Mouse (Mus musculus) kidney, embryonic 16.5 days (tissue): ENCODE measurements around the gene Lenep. TPM values are rescaled to one million over a fixed set of nuclear protein-coding genes. Genes with fewer than 3 reads are reported as not detected.

Experiments
- ATAC-seq: fragments of 200-750 bp; cut with Nextera tagmentation; 2 replicates; pipeline ENCODE4 v1.8.0; 2017; ENCODE audit warnings: moderate TSS enrichment; ENCODE audit not compliant: low FRiP score, low TSS enrichment
- H3K27ac ChIP-seq: fragments of 300-500 bp; sonication (generic); 2 replicates; pipeline ENCODE4 v1.5.1; 2014; ENCODE audit warnings: low read length
- H3K27me3 ChIP-seq: fragments of 300-500 bp; sonication (generic); 2 replicates; pipeline ENCODE4 v1.6.1; 2014; ENCODE audit warnings: low read length, control low read depth, mixed read lengths; ENCODE audit not compliant: insufficient read depth
- H3K36me3 ChIP-seq: fragments of 300-500 bp; sonication (generic); 2 replicates; pipeline ENCODE4 v1.6.1; 2014; ENCODE audit warnings: low read length, control low read depth, mixed read lengths; ENCODE audit not compliant: insufficient read depth
- H3K4me1 ChIP-seq: fragments of 300-500 bp; sonication (generic); 2 replicates; pipeline ENCODE4 v1.6.1; 2014; ENCODE audit warnings: low read length, control low read depth, mixed read lengths; ENCODE audit not compliant: insufficient read depth
- H3K4me2 ChIP-seq: fragments of 300-500 bp; sonication (generic); replicated peaks from 2 replicates; pipeline ENCODE4 v1.6.1; 2014; ENCODE audit warnings: low read depth, low read length
- H3K4me3 ChIP-seq: fragments of 300-500 bp; sonication (generic); 2 replicates; pipeline ENCODE4 v1.5.1; 2014; ENCODE audit warnings: mild to moderate bottlenecking, low read length
- H3K9ac ChIP-seq: fragments of 300-500 bp; sonication (generic); replicated peaks from 2 replicates; pipeline ENCODE4 v1.6.1; 2014; ENCODE audit warnings: low read length
- H3K9me3 ChIP-seq: fragments of 300-500 bp; sonication (generic); 2 replicates; pipeline ENCODE4 v1.6.1; 2016; ENCODE audit warnings: low read length, control low read depth
- WGBS: fragments of 180-500 bp; shearing (Covaris S2); extraction: QIAGEN DNeasy Blood & Tissue Kit; methylation state at CpG from one replicate; pipeline ENCODE4 v1.1.7; 2014; 5-methylcytosine and 5-hydroxymethylcytosine counted together
- polyA plus RNA-seq: library from polyadenylated mRNA; unstranded; fragments of >200 nt; fragmentation: Nextera tagmentation; extraction: Ambion mirVana; gene quantifications from 2 replicates; pipeline ENCODE4 v1.2.1, GENCODE M21; 2015

The Lenep gene
- polyA plus RNA-seq, result 0.18 and 1.3 TPM in 2 replicates

- Histone ChIP-seq H3K9ac (no peak within 1 kb of the TSS), H3K27ac (no peak within 1 kb of the TSS)
- 80% methylated on average over 5 of the region's 5 CpGs for WGBS
These were observed at the start of gene Lenep for GRCm38 (mm10) chr3:89402693-89403092. Gene Lenep (minus strand): TSS chr3:89402793.

GRCm38 (mm10) chr3:89451916-89452315, 49.3 kb upstream of the Lenep start:
- ATAC-seq, result no peak
- H3K4me1 ChIP-seq, result peaks cover 10% of the 10 kb centered on the region
- WGBS, result 88% methylated on average over 1 of the region's 1 CpGs
- H3K9me3 ChIP-seq, result no peaks in the 10 kb centered on the region
- no peaks in the 10 kb centered on the region for H3K36me3 ChIP-seq
- H3K27me3 ChIP-seq, result no peaks in the 10 kb centered on the region
- H3K4me2 ChIP-seq, result no peak overlapping the region
- H3K9ac ChIP-seq, result no peak overlapping the region; the same call in 1 of the 2 replicates
- H3K27ac ChIP-seq, result no peak overlapping the region
- H3K4me3 ChIP-seq, result no peak overlapping the region

More at GRCm38 (mm10) chr3:89402693-89403092, at the start of gene Lenep:
- Histone ChIP-seq H3K27me3 (no peaks in the 10 kb centered on the region), H3K36me3 (peaks cover 28% of the 10 kb centered on the region), H3K4me3 (no peak within 1 kb of the TSS), H3K4me1 (no peaks in the 10 kb centered on the region), H3K4me2 (no peak within 1 kb of the TSS), H3K9me3 (no peaks in the 10 kb centered on the region)
- no peak for ATAC-seq

DNA sequence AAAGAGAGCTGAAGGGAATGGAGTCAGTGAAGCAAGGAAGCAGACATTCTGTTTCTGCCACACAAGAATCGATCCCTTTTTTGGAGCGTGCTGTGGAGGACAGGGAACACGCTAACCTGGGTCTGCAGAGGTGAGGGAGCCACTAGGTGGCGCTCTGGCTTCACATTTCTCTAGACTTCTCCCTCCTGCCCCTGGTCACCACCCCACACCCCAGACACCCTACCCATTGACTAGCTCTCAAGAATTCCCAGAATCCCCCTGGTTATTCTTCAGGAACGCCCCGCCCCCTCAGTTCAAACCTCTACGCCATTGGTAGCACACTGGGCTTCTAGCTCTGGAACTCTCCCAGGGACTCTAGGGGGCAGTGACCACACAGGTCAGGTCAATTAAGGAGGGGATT, 46.9 kb upstream of the Lenep start:
- WGBS, result 47% methylated on average over 7 of the region's 7 CpGs
- no peaks in the 10 kb centered on the region for H3K9me3 ChIP-seq
- peaks cover 9% of the 10 kb centered on the region for H3K4me1 ChIP-seq
- H3K4me2 ChIP-seq, result no peak overlapping the region
- H3K27ac ChIP-seq, result no peak overlapping the region
- no peaks in the 10 kb centered on the region for H3K27me3 ChIP-seq
- no peak overlapping the region for H3K4me3 ChIP-seq
- H3K36me3 ChIP-seq, result peaks cover 5% of the 10 kb centered on the region; the same call in 1 of the 2 replicates
- ATAC-seq, result peak; percentile 73
- H3K9ac ChIP-seq, result no peak overlapping the region

DNA sequence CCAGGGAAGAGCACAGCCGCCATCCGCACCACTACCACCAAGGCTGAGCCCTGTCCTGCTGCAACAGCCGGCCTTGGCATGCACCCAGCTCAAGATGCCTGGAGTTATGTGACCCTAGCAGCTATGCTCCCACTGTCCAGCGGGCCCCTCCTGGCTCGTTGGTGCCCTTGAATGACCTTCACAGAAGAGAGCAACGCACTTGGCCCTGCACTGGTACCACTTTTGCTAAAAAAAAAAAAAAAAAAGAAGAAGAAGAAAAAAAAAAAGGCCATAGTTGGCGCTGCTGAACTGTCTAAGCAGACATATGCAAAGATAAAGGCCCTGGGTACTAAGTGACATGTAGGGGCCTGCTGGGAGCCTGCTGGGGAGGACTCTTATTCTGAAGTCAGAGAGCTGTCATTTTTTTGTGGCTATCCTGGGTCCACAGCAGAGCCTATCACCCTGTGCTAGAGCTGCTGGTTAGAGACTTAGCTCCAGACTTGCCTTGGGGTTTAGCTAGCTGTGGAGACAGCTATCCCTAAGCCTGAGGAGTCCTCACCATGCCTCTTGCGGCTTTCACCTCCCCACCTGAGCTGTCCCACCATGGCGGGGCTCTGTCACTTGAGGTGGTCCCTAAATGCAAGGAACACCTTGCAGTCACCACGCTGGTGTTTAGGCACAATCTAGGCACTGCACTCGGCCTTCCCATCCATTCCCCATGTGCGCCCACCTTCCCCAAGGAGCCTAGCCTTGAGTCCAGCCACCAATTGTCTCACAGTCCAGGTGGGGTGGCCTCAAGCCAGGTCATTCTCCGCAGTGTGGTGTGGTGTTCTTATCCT, 46.3 kb upstream of the Lenep start:
- Histone ChIP-seq H3K36me3 (peaks cover 5% of the 10 kb centered on the region; the same call in 1 of the 2 replicates), H3K4me1 (peaks cover 9% of the 10 kb centered on the region), H3K4me2 (no peak overlapping the region), H3K4me3 (no peak overlapping the region), H3K27me3 (no peaks in the 10 kb centered on the region), H3K9me3 (no peaks in the 10 kb centered on the region), H3K9ac (no peak overlapping the region), H3K27ac (peak overlapping the region; percentile 56; the same call in 1 of the 2 replicates)
- ATAC-seq, result peak; percentile 75
- 53% methylated on average over 13 of the region's 13 CpGs for WGBS

GRCm38 (mm10) chr3:89440691-89441090, 38.1 kb upstream of the Lenep start:
- no peak overlapping the region for H3K4me2 ChIP-seq
- no peak overlapping the region for H3K4me3 ChIP-seq
- H3K9ac ChIP-seq, result no peak overlapping the region
- H3K9me3 ChIP-seq, result no peaks in the 10 kb centered on the region
- H3K27me3 ChIP-seq, result no peaks in the 10 kb centered on the region
- no peak for ATAC-seq
- H3K4me1 ChIP-seq, result peaks cover 14% of the 10 kb centered on the region
- H3K27ac ChIP-seq, result no peak overlapping the region
- peaks cover 11% of the 10 kb centered on the region; the same call in 1 of the 2 replicates for H3K36me3 ChIP-seq
- 90% methylated on average over 2 of the region's 2 CpGs for WGBS

DNA sequence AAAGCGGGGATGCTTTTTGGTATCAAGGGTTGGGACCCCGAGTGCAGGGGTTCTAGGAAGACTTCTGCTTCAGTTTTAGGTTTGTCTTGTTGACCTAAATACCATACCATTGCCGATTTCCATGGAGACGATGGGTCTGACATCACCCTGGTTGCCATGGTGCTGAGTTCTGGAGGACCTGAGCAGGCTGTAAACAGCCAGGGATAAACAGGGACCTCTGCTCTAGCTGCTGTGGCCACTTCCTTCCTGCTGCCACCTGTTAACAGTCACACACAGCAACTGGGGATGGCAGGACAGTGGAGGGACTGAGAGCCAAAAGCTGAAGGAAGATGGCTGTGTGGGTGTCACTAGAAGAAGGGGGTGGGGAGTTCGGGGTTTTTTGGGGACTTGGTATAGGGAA, 34.7 kb upstream of the Lenep start:
- H3K9me3 ChIP-seq, result no peaks in the 10 kb centered on the region
- peak overlapping the region; percentile 72 for H3K4me2 ChIP-seq
- peak overlapping the region; percentile 78 for H3K9ac ChIP-seq
- H3K27me3 ChIP-seq, result no peaks in the 10 kb centered on the region
- no peak for ATAC-seq
- H3K36me3 ChIP-seq, result peaks cover 26% of the 10 kb centered on the region
- H3K27ac ChIP-seq, result peak overlapping the region; percentile 83
- peak overlapping the region; percentile 65 for H3K4me3 ChIP-seq
- WGBS, result 31% methylated on average over 5 of the region's 5 CpGs
- H3K4me1 ChIP-seq, result peaks cover 14% of the 10 kb centered on the region

DNA sequence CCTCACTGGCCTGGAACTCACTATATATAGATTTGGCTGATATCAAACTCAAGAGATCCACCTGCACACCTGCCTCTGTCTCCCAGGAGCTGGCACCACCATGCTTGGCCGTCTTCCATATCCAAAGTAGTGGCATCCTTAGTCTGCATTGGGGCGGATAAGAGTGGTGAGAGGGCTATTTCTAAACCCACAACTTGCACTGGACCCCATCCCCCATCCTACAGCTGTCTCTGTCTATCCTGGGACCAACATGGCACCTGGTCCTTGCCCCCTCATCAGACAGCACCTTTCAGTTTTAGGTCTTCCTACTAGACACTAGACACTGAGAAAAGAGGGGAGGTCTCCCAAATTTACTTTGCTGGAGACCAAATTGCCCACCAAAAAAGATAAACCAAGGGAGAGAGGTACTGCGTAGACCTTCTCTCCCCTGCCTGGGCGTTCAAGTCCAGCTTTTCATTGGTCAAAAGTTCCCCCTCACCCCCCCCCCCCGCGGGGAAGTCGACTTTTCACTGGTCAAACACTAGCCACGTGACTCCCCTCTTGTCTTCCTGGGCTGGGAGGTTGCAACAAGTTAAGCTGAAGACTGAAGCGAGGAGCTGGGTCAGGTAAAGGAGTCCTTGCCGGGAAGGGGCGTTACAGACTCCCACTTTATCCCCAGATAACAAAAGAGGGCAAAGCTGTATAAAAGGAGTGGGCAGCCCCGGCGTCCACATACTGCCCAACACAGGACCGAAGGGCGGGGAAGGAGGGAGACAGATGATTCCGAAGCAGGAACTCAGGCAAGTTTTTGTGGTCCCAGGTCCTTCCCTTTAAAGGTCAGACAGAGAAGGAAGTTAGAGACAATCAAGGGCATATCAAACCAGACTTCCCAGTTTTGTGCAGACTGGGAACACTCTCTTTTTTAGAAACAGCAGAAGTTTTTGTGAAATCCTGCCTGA, 33.9 kb upstream of the Lenep start, which contains the start of gene Pbxip1:
Gene Pbxip1, plus strand, starts transcription at position 531 of the 938 bp plus-strand sequence.
- Histone ChIP-seq H3K4me3 (peak within 1 kb of the TSS; percentile 65), H3K9me3 (no peaks in the 10 kb centered on the region), H3K27me3 (no peaks in the 10 kb centered on the region), H3K9ac (peak within 1 kb of the TSS; percentile 78), H3K27ac (peak within 1 kb of the TSS; percentile 83), H3K4me1 (peaks cover 19% of the 10 kb centered on the region), H3K4me2 (peak within 1 kb of the TSS; percentile 72), H3K36me3 (peaks cover 26% of the 10 kb centered on the region)
- WGBS, result 5% methylated on average over 16 of the region's 16 CpGs
- ATAC-seq, result peak; percentile 85

- H3K27me3 ChIP-seq, result no peaks in the 10 kb centered on the region
- 77% methylated on average over 7 of the region's 7 CpGs for WGBS
- H3K27ac ChIP-seq, result no peak overlapping the region
- no peak overlapping the region for H3K4me3 ChIP-seq
- H3K4me1 ChIP-seq, result peaks cover 25% of the 10 kb centered on the region
- H3K4me2 ChIP-seq, result no peak overlapping the region
- ATAC-seq, result no peak
- no peaks in the 10 kb centered on the region for H3K9me3 ChIP-seq
- no peak overlapping the region for H3K9ac ChIP-seq
- peaks cover 22% of the 10 kb centered on the region for H3K36me3 ChIP-seq
These were observed 32.4 kb upstream of the Lenep start for GRCm38 (mm10) chr3:89435041-89435440.

GRCm38 (mm10) chr3:89434532-89434931, 31.9 kb upstream of the Lenep start:
- Histone ChIP-seq H3K36me3 (peaks cover 19% of the 10 kb centered on the region), H3K9ac (no peak overlapping the region), H3K9me3 (no peaks in the 10 kb centered on the region), H3K4me3 (no peak overlapping the region), H3K27me3 (no peaks in the 10 kb centered on the region), H3K4me2 (no peak overlapping the region), H3K27ac (no peak overlapping the region), H3K4me1 (peaks cover 25% of the 10 kb centered on the region)
- ATAC-seq, result no peak
- 82% methylated on average over 11 of the region's 11 CpGs for WGBS
